Mouse (Mus musculus): ENCODE data around the gene Slc6a20b.

GRCm38 (mm10) chr9:123631666-123632065 lies 699 bp downstream of the Slc6a20b start:
- no peak for TF ChIP-seq MYOD1 (IDR thresholded peaks at IDR 0.05; ENCODE audit: control insufficient read depth, insufficient read length, low read depth)
- no peak for TF ChIP-seq MAX (IDR thresholded peaks at IDR 0.05)
- TF ChIP-seq CTCF (IDR thresholded peaks at IDR 0.05; ENCODE audit: control insufficient read depth, insufficient read depth, insufficient read length): no peak
- no peak for TF ChIP-seq MYOG (IDR thresholded peaks at IDR 0.05; ENCODE audit: control insufficient read depth, extremely low read depth, insufficient read length)
- no peak for TF ChIP-seq CEBPB (IDR thresholded peaks at IDR 0.05; ENCODE audit: low read depth)
- no peak for TF ChIP-seq USF1 (IDR thresholded peaks at IDR 0.05; ENCODE audit: low read depth)
- no peak for TF ChIP-seq FOSL1 (IDR thresholded peaks at IDR 0.05; ENCODE audit: insufficient read depth, low read length, poor library complexity, severe bottlenecking)

Measured in C2C12 (cell line).